Mouse (Mus musculus) liver, adult 2 months (tissue): ENCODE results near the gene Fbxw11. TPM values are rescaled to one million over a fixed set of nuclear protein-coding genes. Genes with fewer than 3 reads are reported as not detected.

Experiments
- DNase-seq: peaks from one replicate; pipeline ENCODE4 v3.0.0-alpha.2; 2011; ENCODE audit warnings: low read depth, low spot score; ENCODE audit errors: extremely low read depth
- H3K27ac ChIP-seq: fragments of 200-500 bp; replicated peaks from 2 replicates; pipeline ENCODE4 v1.5.1; 2012; ENCODE audit warnings: low read depth, mild to moderate bottlenecking, control low read depth, inconsistent platforms, low read length; ENCODE audit not compliant: insufficient read depth
- H3K27me3 ChIP-seq: fragments of 200-500 bp; 2 replicates; pipeline ENCODE4 v1.6.1; 2012; ENCODE audit warnings: mild to moderate bottlenecking, moderate library complexity, low read length, inconsistent platforms; ENCODE audit not compliant: control insufficient read depth, insufficient read depth
- H3K36me3 ChIP-seq: fragments of 200-500 bp; 2 replicates; pipeline ENCODE4 v1.6.1; 2012; ENCODE audit warnings: low read length, inconsistent platforms; ENCODE audit not compliant: control insufficient read depth, insufficient read depth
- H3K4me1 ChIP-seq: fragments of 200-500 bp; 2 replicates; pipeline ENCODE4 v1.6.1; 2011; ENCODE audit warnings: low read length; ENCODE audit not compliant: control insufficient read depth, insufficient read depth
- H3K4me3 ChIP-seq: fragments of 200-500 bp; 2 replicates; pipeline ENCODE4 v1.5.1; 2011; ENCODE audit warnings: low read depth, mild to moderate bottlenecking, control low read depth, low read length, moderate library complexity; ENCODE audit not compliant: insufficient read depth
- H3K79me2 ChIP-seq: fragments of 200-500 bp; 2 replicates; pipeline ENCODE4 v1.6.1; 2012; ENCODE audit warnings: inconsistent platforms, mild to moderate bottlenecking, low read length, moderate library complexity; ENCODE audit not compliant: control insufficient read depth, insufficient read depth
- H3K9ac ChIP-seq: fragments of 200-500 bp; 2 replicates; pipeline ENCODE4 v1.6.1; 2012; ENCODE audit warnings: low read depth, mild to moderate bottlenecking, control low read depth, inconsistent platforms, low read length
- CTCF ChIP-seq: fragments of 200-500 bp; IDR thresholded peaks from 2 replicates; pipeline ENCODE4 v1.5.1; 2011; ENCODE audit warnings: low read depth, low read length, control low read depth
- POLR2A ChIP-seq: fragments of 200-500 bp; IDR thresholded peaks from 2 replicates; pipeline ENCODE4 v1.6.1; 2011; ENCODE audit warnings: low read length, control low read depth; ENCODE audit not compliant: insufficient read depth; ENCODE audit errors: extremely low read depth
- WGBS: fragments of 180-500 bp; shearing (Covaris S2); methylation state at CpG from one replicate; pipeline ENCODE4 v1.1.7; 2018; 5-methylcytosine and 5-hydroxymethylcytosine counted together
- polyA plus RNA-seq: library from polyadenylated mRNA; depleted of rRNA; stranded (reverse); fragments of >200 nt; gene quantifications from 2 replicates; pipeline ENCODE4 v1.2.3, GENCODE M21; 2012
- total RNA-seq: library from RNA; depleted of rRNA; stranded (reverse); fragments of >200 nt; gene quantifications from 2 replicates; pipeline ENCODE4 v1.2.3, GENCODE M21; 2014

Fbxw11 gene
- total and polyA plus RNA-seq, 2 experiments = 20.8 to 22.5 TPM

- Histone ChIP-seq H3K4me1 (peaks cover 5% of the 10 kb centered on the region), H3K27ac (no peak overlapping the region), H3K79me2 (peaks cover 43% of the 10 kb centered on the region), H3K27me3 (no peaks in the 10 kb centered on the region), H3K36me3 (no peaks in the 10 kb centered on the region), H3K4me3 (no peak overlapping the region), H3K9ac (no peak overlapping the region)
- TF ChIP-seq CTCF (no peak), POLR2A (no peak)
- DNase-seq = peak; percentile 98
- WGBS = 15% methylated on average over 2 of the region's 2 CpGs
These were observed 54.0 kb downstream of the Fbxw11 start for GRCm38 (mm10) chr11:32696446-32697090.

GRCm38 (mm10) chr11:32697695-32698094, 55.2 kb downstream of the Fbxw11 start:
- no peaks in the 10 kb centered on the region for H3K36me3 ChIP-seq
- no peaks in the 10 kb centered on the region for H3K27me3 ChIP-seq
- H3K79me2 ChIP-seq = peaks cover 40% of the 10 kb centered on the region; the same call in 1 of the 2 replicates
- H3K27ac ChIP-seq = no peak overlapping the region
- no peak overlapping the region for H3K9ac ChIP-seq
- DNase-seq = no peak
- WGBS = 42% methylated on average over 3 of the region's 3 CpGs
- TF ChIP-seq POLR2A = no peak
- no peak for TF ChIP-seq CTCF
- peaks cover 7% of the 10 kb centered on the region for H3K4me1 ChIP-seq
- H3K4me3 ChIP-seq = no peak overlapping the region

GRCm38 (mm10) chr11:32699913-32700493, 57.5 kb downstream of the Fbxw11 start:
- Histone ChIP-seq H3K9ac (no peak overlapping the region), H3K4me3 (no peak overlapping the region), H3K79me2 (peaks cover 43% of the 10 kb centered on the region), H3K27me3 (no peaks in the 10 kb centered on the region), H3K27ac (no peak overlapping the region), H3K36me3 (no peaks in the 10 kb centered on the region), H3K4me1 (peaks cover 7% of the 10 kb centered on the region)
- no peak for TF ChIP-seq CTCF
- no peak for TF ChIP-seq POLR2A
- no peak for DNase-seq
- 87% methylated on average over 3 of the region's 3 CpGs for WGBS

DNA sequence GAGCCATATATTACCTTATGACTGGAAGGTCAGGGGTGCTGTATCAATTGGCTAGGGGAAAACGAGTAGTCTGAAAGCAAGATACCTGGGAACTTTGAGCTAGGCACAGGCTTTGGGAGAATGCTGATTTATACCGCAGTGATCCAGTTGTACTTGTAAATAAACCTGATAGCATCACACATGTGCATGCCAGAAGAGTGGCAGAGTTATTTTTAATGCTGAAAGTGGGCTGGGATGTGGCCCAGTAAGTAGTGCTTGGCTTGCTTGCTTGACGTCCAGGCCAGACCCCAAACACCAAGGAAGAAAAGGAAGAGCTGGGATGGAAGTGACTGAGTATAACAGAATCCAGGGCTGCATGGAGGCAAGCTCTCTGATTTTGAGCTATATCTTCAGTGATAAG, 59.0 kb downstream of the Fbxw11 start:
- H3K27me3 ChIP-seq = no peaks in the 10 kb centered on the region
- TF ChIP-seq CTCF = no peak
- no peak for TF ChIP-seq POLR2A
- no peak overlapping the region for H3K4me3 ChIP-seq
- H3K36me3 ChIP-seq = no peaks in the 10 kb centered on the region
- H3K9ac ChIP-seq = no peak overlapping the region
- peaks cover 44% of the 10 kb centered on the region for H3K79me2 ChIP-seq
- no peak for DNase-seq
- 27% methylated on average over 3 of the region's 3 CpGs for WGBS
- peaks cover 7% of the 10 kb centered on the region for H3K4me1 ChIP-seq
- H3K27ac ChIP-seq = no peak overlapping the region

DNA sequence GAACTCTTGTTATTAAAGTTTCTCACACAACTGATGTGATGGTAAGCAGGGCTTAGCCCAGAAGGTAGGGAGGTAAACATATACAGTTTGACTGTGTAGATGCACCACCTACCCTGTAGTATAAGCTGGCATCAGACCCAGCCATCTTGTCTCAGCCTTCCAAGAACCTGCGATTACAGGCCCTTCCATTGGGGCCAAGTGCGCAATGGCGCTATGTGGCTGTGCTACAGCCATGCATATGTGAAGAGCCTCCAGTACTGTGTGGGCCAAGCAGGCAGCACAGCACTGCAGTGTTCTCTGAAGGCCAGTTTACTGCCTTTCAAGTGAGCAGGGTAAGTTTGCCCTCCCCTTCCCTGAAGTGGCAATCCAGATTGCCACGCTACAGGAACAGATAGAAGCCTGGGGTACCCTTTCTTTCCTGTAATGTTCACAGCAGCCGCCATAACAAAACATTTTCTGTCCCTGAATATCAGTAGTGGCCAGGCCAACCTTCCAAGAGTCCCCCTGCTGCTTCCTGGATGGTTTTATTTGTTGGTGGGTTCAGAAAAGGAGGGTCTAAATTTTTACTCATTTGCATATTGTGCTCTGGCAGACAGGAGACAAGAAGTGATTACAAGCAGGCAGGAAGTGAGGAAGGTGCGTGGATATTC, 61.8 kb downstream of the Fbxw11 start:
- no peak overlapping the region for H3K9ac ChIP-seq
- DNase-seq = no peak
- H3K4me1 ChIP-seq = peaks cover 2% of the 10 kb centered on the region; the same call in 1 of the 2 replicates
- peaks cover 36% of the 10 kb centered on the region for H3K79me2 ChIP-seq
- no peak overlapping the region for H3K4me3 ChIP-seq
- H3K27me3 ChIP-seq = no peaks in the 10 kb centered on the region
- no peaks in the 10 kb centered on the region for H3K36me3 ChIP-seq
- TF ChIP-seq POLR2A (no peak), CTCF (no peak)
- H3K27ac ChIP-seq = no peak overlapping the region
- 85% methylated on average over 6 of the region's 6 CpGs for WGBS

GRCm38 (mm10) chr11:32706406-32706993, 64.0 kb downstream of the Fbxw11 start:
- no peak for TF ChIP-seq POLR2A
- no peak for TF ChIP-seq CTCF
- no peaks in the 10 kb centered on the region for H3K36me3 ChIP-seq
- peaks cover 2% of the 10 kb centered on the region; the same call in 1 of the 2 replicates for H3K4me1 ChIP-seq
- DNase-seq = no peak
- 64% methylated on average over 4 of the region's 4 CpGs for WGBS
- H3K79me2 ChIP-seq = peaks cover 24% of the 10 kb centered on the region
- no peak overlapping the region for H3K27ac ChIP-seq
- H3K27me3 ChIP-seq = no peaks in the 10 kb centered on the region
- H3K9ac ChIP-seq = no peak overlapping the region
- H3K4me3 ChIP-seq = no peak overlapping the region
